Mouse (Mus musculus): ENCODE results near the gene Usp28. TPM values are rescaled to one million over a fixed set of nuclear protein-coding genes. Genes with fewer than 3 reads are reported as not detected.
"Not testable (repeated sequence)": the region's sequence is repeated elsewhere in the genome, so short reads cannot be mapped to it uniquely, and the experiment has no call there.

Gene Usp28
- polyA plus RNA-seq, 1 experiment = 26.7 TPM

- TF ChIP-seq CTCF (IDR thresholded peaks at IDR 0.05; ENCODE audit: control insufficient read depth, insufficient read depth, low read length) (no peak), POLR2A (IDR thresholded peaks at IDR 0.05; ENCODE audit: borderline replicate concordance, control insufficient read depth, low read depth, low read length) (no peak)
- H3K4me3 ChIP-seq (replicated peaks; ENCODE audit: control insufficient read depth, low read depth, low read length) = no peak overlapping the region
- 65% methylated on average over 5 of the region's 5 CpGs for WGBS
- no peaks in the 10 kb centered on the region; the same call in 1 of the 2 replicates for H3K4me1 ChIP-seq (ENCODE audit: control insufficient read depth, insufficient read depth, low read length)
- H3K27ac ChIP-seq (ENCODE audit: control insufficient read depth, insufficient read depth, low read depth, low read length, poor library complexity) = no peak overlapping the region
These were observed 4.8 kb upstream of the Usp28 start for GRCm38 (mm10) chr9:48980371-48980770.

GRCm38 (mm10) chr9:48980781-48981180 lies 4.4 kb upstream of the Usp28 start:
- Histone ChIP-seq H3K4me3 (replicated peaks; ENCODE audit: control insufficient read depth, low read depth, low read length) (no peak overlapping the region), H3K27ac (ENCODE audit: control insufficient read depth, insufficient read depth, low read depth, low read length, poor library complexity) (no peak overlapping the region), H3K4me1 (ENCODE audit: control insufficient read depth, insufficient read depth, low read length) (no peaks in the 10 kb centered on the region; the same call in 1 of the 2 replicates)
- TF ChIP-seq POLR2A (IDR thresholded peaks at IDR 0.05; ENCODE audit: borderline replicate concordance, control insufficient read depth, low read depth, low read length) = no peak
- TF ChIP-seq CTCF (IDR thresholded peaks at IDR 0.05; ENCODE audit: control insufficient read depth, insufficient read depth, low read length) = no peak
- 68% methylated on average over 3 of the region's 3 CpGs for WGBS

GRCm38 (mm10) chr9:48981827-48982226 lies 3.3 kb upstream of the Usp28 start:
- no peak overlapping the region for H3K27ac ChIP-seq (ENCODE audit: control insufficient read depth, insufficient read depth, low read depth, low read length, poor library complexity)
- TF ChIP-seq CTCF (IDR thresholded peaks at IDR 0.05; ENCODE audit: control insufficient read depth, insufficient read depth, low read length) = no peak
- H3K4me1 ChIP-seq (ENCODE audit: control insufficient read depth, insufficient read depth, low read length) = no peaks in the 10 kb centered on the region; the same call in 1 of the 2 replicates
- H3K4me3 ChIP-seq (replicated peaks; ENCODE audit: control insufficient read depth, low read depth, low read length) = no peak overlapping the region

GRCm38 (mm10) chr9:48983801-48984200 lies 1.4 kb upstream of the Usp28 start:
- H3K4me3 ChIP-seq (replicated peaks; ENCODE audit: control insufficient read depth, low read depth, low read length); H3K27ac ChIP-seq (ENCODE audit: control insufficient read depth, insufficient read depth, low read depth, low read length, poor library complexity); H3K4me1 ChIP-seq (ENCODE audit: control insufficient read depth, insufficient read depth, low read length): not testable (repeated sequence)
- 90% methylated on average over 6 of the region's 6 CpGs for WGBS

- Histone ChIP-seq H3K4me1 (ENCODE audit: control insufficient read depth, insufficient read depth, low read length) (no peaks in the 10 kb centered on the region; the same call in 1 of the 2 replicates), H3K27ac (ENCODE audit: control insufficient read depth, insufficient read depth, low read depth, low read length, poor library complexity) (peak overlapping the region; percentile 92), H3K4me3 (replicated peaks; ENCODE audit: control insufficient read depth, low read depth, low read length) (peak overlapping the region; percentile 82)
- 5% methylated on average over 8 of the region's 8 CpGs for WGBS
- no peak for TF ChIP-seq POLR2A (IDR thresholded peaks at IDR 0.05; ENCODE audit: borderline replicate concordance, control insufficient read depth, low read depth, low read length)
These were observed 793 bp upstream of the Usp28 start for GRCm38 (mm10) chr9:48984320-48984844.

- Histone ChIP-seq H3K4me3 (replicated peaks; ENCODE audit: control insufficient read depth, low read depth, low read length) (peak overlapping the region; percentile 90), H3K27ac (ENCODE audit: control insufficient read depth, insufficient read depth, low read depth, low read length, poor library complexity) (peak overlapping the region; percentile 77; the same call in 1 of the 2 replicates), H3K4me1 (ENCODE audit: control insufficient read depth, insufficient read depth, low read length) (no peaks in the 10 kb centered on the region; the same call in 1 of the 2 replicates)
- 1% methylated on average over 20 of the region's 20 CpGs for WGBS
- no peak for TF ChIP-seq POLR2A (IDR thresholded peaks at IDR 0.05; ENCODE audit: borderline replicate concordance, control insufficient read depth, low read depth, low read length)
- no peak for TF ChIP-seq CTCF (IDR thresholded peaks at IDR 0.05; ENCODE audit: control insufficient read depth, insufficient read depth, low read length)
These were observed 523 bp downstream of the Usp28 start for GRCm38 (mm10) chr9:48985708-48986088.

- H3K27ac ChIP-seq (ENCODE audit: control insufficient read depth, insufficient read depth, low read depth, low read length, poor library complexity) = no peak overlapping the region
- H3K4me3 ChIP-seq (replicated peaks; ENCODE audit: control insufficient read depth, low read depth, low read length) = no peak overlapping the region
- TF ChIP-seq CTCF (IDR thresholded peaks at IDR 0.05; ENCODE audit: control insufficient read depth, insufficient read depth, low read length) (no peak), POLR2A (IDR thresholded peaks at IDR 0.05; ENCODE audit: borderline replicate concordance, control insufficient read depth, low read depth, low read length) (no peak)
- 66% methylated on average over 7 of the region's 7 CpGs for WGBS
- H3K4me1 ChIP-seq (ENCODE audit: control insufficient read depth, insufficient read depth, low read length) = no peaks in the 10 kb centered on the region; the same call in 1 of the 2 replicates
These were observed 1.5 kb downstream of the Usp28 start for GRCm38 (mm10) chr9:48986616-48987141.

- no peak overlapping the region for H3K4me3 ChIP-seq (replicated peaks; ENCODE audit: control insufficient read depth, low read depth, low read length)
- no peaks in the 10 kb centered on the region; the same call in 1 of the 2 replicates for H3K4me1 ChIP-seq (ENCODE audit: control insufficient read depth, insufficient read depth, low read length)
- 55% methylated on average over 12 of the region's 12 CpGs for WGBS
- H3K27ac ChIP-seq (ENCODE audit: control insufficient read depth, insufficient read depth, low read depth, low read length, poor library complexity) = no peak overlapping the region
- TF ChIP-seq POLR2A (IDR thresholded peaks at IDR 0.05; ENCODE audit: borderline replicate concordance, control insufficient read depth, low read depth, low read length) (no peak), CTCF (IDR thresholded peaks at IDR 0.05; ENCODE audit: control insufficient read depth, insufficient read depth, low read length) (no peak)
These were observed 2.3 kb downstream of the Usp28 start for GRCm38 (mm10) chr9:48987201-48988101.
